Mouse (Mus musculus): ENCODE results near the gene Rnf220.

The Rnf220 gene

DNA sequence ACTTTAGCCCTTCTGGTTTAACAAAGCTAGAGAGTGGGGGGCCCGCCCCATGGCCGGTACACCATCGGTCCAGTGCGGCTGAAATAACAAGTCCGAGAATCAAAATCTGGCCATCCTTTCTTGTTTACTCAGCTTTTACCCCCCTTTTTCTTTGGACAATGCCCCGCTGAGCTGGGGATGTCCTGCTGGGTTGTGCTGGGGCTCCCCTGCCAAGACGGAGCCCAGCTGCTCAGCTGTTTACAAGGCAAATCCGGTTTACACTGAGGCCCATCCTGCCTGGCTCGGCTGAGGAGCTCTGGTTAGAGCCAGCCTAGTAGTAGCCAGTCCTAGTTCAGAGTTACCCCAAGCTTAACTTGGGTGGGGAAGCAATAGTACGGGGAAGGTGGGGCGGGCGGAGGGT lies 154.1 kb downstream of the Rnf220 start:
- no peak for DNase-seq (ENCODE audit: low read depth, low spot score)

DNA sequence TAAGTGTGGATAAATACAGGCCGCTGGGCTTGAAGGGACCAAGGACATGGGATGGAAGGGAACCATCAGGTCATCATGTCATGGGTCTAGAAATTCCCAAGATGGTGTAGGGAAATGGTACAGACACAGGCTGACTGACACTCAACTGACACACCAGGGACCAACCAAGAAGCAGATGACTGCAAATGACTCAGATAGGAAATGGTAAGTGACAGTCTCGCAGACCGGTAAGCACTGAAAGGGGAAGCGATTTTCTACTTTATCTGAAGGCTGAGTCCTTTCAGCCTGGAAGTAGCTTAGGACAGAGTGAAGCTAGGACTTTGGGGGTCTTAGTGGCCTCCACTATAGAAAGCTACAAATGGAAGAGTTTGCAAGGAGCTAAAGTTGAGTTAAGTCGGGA lies 155.6 kb downstream of the Rnf220 start:
- peak; percentile 33 for DNase-seq (ENCODE audit: low read depth, low spot score)

DNA sequence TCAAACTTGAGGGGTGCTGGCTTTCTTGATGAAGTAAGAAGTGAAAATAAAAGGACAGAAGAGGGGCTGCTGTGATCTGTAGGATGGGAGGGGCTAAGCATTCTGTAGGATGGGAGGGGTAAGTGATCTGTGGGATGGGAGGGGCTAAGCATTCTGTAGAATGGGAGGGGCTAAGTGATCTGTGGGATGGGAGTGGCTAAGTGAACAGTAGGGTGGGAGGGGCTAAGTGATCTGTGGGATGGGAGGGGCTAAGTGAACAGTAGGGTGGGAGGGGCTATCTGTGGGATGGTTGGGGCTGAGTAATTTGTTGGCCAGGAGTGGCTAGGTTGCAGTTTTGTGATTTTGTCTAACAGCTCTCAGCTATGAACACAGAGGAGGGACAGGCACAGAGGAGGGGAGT lies 157.1 kb downstream of the Rnf220 start:
- peak; percentile 44 for DNase-seq (ENCODE audit: low read depth, low spot score)

DNA sequence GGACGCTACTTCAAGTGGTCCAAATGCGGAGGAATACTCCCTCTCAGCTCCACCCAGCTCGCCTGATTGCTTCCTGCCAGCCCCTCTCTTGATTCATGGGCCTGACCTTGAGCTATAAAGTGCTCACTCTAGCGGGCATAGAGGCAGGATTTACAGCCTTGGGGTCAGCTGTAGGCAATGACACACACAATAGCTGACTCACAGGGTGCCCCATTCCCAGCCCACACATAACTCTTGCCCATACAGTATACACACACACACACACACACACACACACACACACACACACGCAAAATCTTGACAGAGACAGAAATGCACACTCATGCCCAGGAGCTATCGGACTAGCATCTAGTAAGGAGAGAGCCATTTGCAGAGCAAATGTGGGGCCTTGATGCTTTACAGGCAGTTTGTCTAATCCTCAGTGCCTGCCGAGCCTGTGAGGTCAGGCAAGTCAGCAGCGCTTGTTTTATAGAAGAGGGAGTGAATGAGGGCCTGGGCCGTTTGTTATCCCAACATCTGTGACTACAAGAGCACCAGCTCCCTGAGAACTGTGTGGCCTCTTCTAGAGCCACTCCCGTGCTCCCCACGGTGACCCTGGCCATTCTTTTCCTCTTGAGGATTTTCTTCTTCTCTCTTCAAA lies 165.9 kb downstream of the Rnf220 start:
- DNase-seq (ENCODE audit: low read depth, low spot score): no peak

DNA sequence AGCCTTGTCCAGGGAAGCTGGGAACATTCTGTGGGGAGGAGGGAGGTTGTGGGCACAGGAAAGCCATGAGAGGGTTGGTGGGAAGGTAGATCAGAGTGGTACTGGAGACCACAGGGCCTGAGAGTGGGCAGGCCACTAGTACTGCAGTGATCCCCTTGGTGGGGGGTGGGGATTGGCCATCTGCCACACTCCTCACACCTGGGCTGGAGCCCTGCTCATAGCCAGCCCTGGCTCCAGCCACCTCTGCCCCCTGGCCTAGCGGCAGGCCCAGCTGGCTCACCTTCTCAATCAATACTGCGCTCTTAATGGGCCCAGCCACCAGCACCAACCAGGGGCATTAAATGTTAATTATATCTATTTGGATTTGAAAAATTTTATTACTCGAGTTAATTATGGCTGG lies 166.7 kb downstream of the Rnf220 start:
- DNase-seq (ENCODE audit: low read depth, low spot score): no peak

DNA sequence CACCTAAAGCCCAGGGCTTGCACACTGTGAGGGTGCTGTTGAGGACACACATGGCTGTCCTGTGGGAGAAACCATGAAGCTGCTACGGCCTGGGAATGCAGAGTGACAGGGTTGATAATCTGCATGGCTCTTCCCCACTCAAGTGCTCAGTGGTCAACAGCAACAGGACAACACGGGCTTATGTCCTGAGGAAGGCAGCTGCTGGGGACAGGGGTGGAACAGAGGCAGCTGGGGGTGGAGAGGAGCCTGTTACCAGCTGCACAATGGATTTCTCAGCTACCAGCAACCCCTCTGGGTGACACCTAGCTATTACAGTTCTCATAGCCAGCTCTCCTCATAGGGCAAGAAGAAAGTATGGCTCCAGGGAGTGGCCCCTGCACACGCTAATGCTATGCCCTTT lies 169.9 kb downstream of the Rnf220 start:
- no peak for DNase-seq (ENCODE audit: low read depth, low spot score)

DNA sequence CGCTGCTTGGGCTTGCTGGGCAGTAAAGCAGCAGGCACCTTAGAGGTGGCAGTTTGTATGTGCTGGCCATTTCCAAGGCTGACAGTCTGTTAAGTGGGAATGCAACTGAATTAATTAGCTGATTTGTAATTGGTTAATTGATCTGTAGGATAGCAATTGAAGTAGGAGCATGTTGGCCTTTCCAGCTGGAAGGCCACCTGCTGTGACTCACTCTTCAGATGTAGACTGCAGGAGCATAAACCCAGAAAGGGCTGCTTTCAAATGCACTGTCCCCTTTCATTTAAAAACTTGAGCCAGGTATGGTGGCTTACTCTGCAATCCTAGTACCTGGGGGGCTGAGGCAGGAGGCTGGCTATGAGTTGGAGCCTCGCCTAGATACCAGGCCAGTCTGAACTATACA lies 171.8 kb downstream of the Rnf220 start:
- no peak for DNase-seq (ENCODE audit: low read depth, low spot score)

DNA sequence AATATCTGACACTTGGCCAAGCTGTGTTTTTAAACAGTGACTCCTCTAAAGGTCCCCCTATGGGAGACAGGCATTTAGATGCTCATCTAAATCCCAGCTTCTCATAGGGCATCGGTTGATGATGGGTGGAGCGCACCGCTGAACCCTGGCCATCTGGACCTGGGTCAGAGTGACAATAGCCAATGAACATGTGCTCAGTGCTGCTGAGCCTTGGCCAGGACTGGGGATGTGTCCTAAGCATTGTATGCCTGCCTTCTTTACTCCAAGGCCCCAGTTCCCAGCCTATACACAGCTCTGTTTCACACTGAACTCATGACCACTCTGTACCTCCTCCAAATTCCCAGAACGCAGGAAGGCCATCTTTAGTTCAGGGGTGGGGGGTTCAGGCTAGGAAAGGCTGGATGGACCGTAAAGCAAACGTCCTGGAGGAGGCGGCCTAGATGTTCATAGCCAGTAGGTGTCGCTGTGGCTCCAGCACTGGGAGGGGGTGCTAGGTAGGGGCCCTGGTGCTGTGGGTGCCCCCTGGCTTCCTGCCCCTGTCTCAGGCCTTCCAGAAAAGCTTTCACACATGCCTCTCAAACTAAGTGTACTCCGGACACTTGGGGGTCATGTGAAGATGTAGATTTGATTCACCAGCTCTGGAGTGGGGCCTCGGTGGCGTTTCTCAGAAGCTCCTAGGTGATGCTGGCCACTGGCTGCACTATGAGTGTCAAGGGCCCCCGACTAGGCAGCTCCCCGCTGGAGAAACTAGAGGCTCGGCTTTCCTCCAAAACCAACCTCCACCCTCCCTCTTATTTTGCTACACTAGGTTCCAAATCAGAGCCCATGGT lies 173.1 kb downstream of the Rnf220 start:
- DNase-seq (ENCODE audit: low read depth, low spot score): peak; percentile 62

DNA sequence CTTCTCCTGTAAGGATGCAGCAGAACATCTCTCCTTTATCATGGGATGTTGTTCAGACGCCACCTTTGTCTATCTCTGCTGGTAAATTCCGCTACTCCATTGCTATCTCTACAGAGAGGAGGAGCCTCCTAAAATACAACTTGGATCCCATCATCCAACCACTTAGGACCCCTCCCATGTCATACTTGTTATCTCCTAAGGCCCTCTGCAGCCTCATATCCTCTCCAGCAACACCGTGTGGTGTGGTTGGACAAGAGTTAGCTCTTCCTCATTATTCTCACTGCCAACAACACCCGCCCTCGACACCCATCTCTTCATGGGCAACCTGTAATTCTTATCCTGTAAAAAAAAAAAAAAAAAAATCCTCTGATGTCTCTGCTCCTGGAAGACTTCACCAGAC lies 175.8 kb downstream of the Rnf220 start:
- no peak for DNase-seq (ENCODE audit: low read depth, low spot score)

DNA sequence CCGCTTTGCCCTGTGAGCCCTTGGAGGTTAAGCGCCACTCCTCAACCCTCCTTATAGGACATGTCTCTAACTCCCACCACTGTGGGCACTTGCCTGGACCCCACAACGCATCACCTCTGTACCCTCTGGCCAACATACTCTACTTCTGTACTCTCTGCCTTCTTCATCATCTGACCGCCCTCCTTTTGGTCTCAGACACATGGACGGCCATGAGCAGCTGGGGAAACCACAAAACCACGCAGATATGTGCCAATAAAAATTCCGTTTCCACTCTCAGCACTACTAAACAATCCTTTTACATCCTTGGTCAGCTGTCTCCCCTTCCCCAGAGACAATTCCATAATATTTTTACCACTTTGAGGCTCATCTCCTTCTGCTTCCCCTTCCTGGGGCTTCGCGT lies 178.3 kb downstream of the Rnf220 start:
- no peak for DNase-seq (ENCODE audit: low read depth, low spot score)

DNA sequence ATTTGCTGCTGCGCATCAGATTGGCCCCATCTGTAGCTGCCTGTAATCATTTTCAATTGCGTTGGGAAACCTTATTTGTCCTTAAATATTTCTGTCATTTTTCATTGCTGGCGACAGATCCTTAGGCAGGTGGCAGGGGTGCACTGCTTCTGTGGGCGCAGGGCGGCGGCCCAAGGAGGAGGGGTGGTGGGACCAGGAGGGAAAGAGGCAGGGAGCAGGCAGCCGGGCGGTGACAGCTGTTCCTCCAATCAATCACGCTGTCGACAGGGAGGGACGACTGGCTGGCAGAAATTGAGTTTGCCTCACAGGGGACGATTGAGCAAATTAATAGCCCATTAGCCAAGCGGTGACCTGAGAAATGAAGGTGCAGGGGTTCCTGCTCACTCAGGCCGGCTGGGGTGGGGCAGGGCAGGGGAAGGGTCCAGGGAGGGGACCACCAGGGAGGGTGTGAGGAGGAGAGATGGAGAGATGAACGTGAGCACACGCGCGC lies 179.1 kb downstream of the Rnf220 start:
- DNase-seq (ENCODE audit: low read depth, low spot score): no peak

DNA sequence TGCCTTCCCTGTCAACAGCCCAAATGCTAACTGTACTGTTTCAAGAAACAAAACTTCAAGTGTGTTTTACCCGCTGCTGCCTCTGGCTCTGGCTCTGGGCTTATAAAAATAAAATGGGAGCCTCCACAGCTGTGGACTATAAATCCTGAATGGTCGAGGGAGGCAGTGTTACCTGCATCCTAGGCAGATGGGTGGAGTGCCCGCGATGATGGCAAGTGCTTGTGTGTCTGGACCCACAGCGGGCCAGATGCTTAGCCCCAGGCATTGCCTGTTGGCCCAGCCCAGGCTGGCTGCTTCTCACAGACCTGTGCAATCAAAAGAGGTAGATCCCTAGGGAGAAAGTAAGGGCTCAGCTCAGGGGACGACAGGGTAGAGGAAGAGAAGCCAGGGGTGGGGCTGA lies 180.1 kb downstream of the Rnf220 start:
- no peak for DNase-seq (ENCODE audit: low read depth, low spot score)

DNA sequence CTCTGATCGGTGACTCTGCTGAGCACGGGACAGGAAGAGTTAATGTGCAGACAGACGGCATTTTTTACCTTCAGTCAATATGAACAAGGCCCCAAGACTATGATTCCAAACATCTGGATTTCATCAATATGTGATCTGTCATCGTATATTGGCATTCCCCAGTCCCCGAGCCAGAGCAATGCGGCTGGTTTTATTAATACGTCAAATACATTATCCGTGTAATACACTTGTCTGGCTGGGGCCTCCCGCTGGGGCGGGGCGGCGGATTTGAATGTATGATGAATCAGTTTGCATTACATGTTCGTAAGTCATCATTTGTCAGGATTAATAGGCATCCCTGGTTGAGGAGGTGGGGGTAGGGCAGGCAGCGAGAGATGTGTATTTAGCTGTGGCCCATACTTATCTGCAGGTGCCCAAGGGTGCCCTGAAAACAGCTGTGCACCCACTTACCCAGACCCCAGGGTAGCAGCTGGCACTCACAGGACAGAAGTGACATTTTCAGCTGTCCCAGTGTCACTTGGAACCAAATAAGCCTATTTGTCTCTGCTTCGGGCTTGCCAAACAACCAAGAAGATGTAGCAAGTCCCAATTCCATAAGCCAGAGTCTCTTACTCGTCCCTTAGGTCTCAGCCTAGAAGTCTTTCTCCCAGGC lies 181.9 kb downstream of the Rnf220 start:
- no peak for DNase-seq (ENCODE audit: low read depth, low spot score)

DNA sequence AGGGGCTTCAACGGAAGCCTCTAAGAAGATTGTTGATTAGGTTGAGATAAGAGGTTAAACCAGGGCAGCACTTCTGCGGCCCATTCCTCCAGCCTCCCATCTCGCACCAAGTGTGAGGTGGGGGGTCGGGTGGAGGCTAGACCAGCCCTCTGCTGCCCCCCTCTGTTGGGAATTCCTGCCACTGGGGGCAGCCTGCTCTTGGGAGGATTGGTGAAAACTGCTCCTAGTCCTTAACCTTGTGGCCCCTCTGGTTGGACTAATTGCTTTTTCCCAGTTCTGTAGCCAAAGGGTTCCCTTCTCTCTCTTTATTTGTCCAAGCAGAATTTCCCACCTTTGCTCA lies 183.8 kb downstream of the Rnf220 start:
- no peak for DNase-seq (ENCODE audit: low read depth, low spot score)

DNA sequence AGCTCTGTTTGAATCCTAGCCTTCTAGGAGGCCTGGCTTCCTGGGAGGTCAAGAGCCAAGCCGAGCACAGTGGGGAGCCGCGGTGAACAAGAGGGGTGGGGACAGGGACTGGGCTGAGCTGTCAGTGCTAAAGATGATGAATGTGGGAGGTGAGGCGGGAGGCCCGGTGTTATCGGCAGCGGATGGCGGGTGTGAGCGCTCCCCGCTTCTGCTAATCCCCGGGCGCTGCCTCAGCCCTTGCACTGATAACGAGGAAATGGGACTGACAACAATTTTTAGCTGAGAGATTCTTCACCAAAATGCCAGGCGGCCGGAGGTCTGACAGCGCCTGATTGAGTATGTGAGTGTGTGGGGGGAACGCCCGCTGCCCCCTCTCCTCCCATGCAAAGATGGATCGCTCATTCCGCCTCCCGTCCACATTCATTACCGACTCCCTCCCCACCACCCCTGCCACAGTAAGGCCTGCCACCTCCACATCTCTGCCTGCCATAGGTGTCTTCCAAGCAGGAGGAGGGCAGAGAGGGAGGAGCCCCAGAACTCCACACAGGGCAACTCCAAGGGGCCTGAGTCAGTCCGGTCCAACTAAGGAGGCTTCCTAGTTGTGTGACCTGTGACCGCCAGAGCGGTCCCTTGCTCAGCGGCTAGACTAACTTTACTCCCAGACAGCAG lies 184.3 kb downstream of the Rnf220 start:
- DNase-seq (ENCODE audit: low read depth, low spot score): no peak

DNA sequence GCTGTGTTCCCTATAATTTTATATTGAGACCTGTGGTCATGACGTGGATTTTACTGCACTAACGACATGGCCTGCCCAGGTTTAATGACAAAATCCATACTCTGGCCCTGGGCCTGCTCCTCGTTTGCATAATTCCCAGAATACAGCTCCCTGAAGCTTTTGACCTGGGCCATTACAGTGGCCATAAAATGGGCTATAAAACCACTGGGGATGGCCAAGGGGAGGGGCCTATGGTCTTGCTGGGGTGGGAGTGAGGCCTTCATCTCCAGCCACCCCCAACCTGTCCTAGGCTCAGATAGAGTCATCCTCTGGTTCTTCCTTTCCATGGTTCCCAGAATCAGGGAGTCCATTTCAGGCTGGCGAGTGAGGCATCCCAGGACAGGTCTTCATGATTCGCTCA lies 185.0 kb downstream of the Rnf220 start:
- DNase-seq (ENCODE audit: low read depth, low spot score): no peak

DNA sequence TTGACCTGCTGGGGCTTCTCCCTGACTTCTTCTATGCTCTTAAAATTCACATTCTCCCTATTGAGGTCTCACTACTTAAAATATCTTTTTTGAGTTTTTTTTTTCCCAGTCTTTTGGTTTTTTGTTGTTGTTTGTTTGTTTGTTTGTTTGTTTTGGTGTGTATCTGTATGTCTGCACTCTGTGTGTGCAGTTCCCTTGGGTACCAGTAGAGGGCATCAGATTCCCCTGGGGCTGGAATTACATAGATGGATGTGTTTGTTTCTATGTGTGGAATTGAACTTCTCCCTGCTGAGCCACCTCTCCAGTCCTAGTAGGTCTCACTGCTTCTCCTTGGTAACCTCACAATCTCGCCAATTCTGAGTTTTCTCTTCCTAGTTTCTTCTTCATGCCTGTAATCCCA lies 187.4 kb downstream of the Rnf220 start:
- DNase-seq (ENCODE audit: low read depth, low spot score): no peak

DNA sequence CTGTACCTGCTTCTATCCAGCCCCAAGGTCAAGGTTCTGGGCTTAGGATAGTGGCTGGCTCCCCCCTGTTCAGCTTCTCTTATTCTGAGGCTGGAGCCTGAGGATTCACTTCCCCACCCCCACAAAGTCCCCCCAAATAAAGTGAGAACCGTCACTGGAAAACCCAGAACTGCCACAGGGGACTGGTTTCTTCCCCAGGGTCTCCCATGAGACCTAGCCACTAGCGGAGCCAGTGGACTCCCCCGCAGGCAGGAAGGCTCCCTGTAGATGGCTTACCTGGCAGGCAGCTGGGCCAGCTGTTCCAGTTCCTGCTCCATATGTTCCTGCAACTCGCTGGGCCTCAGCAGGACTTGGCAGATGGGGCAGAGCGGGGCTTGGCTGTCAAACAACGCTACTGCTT lies 189.6 kb downstream of the Rnf220 start:
- no peak for DNase-seq (ENCODE audit: low read depth, low spot score)

DNA sequence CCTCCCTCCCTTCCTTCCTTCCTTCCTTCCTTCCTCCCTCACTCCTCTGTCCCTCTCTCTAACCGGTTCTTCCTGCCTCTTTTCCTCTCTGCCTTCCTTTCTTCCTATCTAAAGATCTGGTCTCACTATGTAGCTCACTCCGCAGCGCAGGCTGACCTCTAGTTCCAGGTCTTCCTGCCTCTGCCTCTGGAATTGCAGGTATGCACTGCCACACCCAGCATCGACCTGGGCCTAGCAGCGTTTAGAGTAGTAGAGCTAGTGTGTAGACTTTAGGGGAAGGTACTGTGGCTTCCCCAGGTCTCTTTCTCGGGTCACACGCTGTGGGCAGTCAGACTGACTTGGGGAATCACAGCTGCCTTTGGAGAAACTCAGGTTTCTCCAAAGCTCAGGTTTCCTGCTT lies 191.4 kb downstream of the Rnf220 start:
- DNase-seq (ENCODE audit: low read depth, low spot score): no peak

DNA sequence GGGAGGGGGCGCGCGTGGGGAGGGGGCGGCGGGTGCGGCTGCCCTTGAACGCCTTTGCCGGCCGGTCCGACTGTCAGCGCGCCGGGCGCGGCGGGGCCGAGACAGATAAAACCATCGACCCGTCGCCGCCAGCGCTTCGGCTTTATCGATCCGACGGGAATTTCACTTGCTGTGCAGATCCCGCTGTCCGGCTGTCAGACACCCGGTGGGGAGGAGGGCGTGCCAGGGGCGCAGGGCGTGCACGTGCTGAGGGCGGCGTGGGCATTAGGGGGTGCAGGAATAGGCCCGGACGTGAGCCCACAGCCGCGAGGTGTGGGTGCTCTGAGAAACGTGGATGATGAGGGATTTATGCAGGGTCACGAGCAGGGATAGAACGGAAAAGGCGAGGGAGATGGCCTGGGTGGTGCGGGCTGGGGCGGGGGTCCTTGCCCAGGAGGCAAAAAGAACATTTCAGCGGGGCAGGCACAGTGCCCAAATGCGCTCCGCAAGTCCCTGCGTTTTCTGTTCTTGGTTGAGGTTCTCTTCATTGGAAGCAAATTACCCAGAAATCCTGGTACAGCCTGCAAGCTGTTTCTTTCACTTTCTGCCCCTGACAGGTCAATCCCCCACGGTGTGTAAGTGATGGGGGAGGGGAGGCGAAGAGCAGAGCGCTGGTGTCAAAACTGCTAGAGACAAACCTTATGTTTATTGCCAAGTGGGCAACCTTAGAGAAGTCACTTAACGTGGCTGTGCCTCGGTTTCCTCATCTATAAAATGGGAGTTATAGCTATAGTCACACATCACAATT lies 192.4 kb downstream of the Rnf220 start:
- DNase-seq (ENCODE audit: low read depth, low spot score): no peak

DNA sequence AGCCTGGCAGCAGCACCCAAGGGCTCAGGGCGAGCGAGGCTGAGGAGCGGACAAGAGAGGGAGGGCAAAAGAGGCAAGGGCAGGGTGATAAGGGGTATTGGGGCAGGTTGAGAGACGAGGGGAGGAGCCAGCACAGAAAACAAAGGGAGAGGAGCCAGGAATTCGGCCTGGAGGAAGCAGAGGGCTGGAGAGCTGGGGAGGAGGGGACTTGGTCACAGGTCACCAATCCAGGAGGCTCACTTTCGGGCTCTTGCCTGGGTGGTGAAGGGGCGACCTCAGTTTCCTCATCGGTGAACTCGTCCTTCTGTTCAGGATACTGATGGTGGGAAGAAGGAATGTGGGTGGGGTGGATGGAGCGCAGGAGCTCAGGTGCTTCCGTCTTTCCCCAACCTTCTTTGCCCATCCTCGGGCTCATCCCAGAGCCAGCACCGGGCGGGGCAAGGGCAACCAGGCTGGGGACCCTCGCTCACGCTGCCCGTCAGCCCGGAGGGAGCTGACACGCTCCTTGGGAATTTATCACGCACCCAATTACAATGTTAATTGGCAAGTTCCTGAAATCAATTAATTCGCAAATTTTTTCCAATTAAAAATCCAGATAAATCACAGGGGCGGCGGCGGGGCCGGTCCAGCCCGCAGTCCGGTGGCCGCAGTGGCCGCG lies 193.1 kb downstream of the Rnf220 start:
- no peak for DNase-seq (ENCODE audit: low read depth, low spot score)

Data from A20 (cell line).